Mouse (Mus musculus): ENCODE results near the gene Cnn3.

Gene Cnn3

DNA sequence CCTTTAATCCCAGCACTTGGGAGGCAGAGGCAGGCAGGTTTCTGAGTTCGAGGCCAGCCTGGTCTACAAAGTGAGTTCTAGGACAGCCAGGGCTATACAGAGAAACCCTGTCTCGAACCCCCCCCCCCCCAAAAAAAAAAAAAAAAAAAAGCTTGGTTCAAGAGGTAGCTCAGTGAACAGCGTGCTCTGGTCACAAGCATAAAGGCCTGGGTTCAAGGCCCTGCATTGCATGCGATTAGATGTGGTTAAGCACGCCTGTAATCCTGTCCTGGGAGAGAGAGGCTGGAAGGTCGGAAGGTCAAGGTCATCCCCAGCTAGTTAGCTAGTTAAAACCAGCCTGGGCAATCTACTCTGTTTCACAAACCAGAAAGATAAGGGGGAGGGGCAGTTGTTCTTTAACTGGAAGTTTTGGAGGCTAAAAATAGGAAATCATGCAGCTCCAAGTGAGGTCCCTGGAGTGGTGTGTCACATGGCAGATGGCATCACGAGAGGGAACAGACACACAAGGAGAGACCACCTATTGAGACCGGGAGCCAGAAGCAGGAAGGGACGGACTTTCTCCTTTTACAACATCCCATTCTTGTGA is 7.4 kb upstream of the Cnn3 start:
- no peak for DNase-seq

DNA sequence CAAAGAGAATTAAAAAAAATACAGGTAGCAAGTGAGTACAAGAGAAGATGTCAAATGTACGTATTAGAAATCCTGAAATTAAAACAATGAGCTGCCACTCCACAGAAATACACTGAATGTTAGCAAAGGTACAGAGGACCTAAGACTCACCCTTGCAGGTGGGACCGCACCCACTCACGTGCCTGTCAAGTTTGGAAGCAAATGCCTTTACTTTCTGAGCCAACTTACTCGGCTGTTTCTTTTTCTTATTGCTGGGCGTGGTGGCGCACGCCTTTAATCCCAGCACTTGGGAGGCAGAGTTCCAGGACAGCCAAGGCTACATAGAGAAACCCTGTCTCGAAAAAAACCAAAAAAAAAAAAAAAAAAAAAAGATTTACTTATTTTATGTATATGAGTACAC is 3.9 kb upstream of the Cnn3 start:
- no peak for DNase-seq

DNA sequence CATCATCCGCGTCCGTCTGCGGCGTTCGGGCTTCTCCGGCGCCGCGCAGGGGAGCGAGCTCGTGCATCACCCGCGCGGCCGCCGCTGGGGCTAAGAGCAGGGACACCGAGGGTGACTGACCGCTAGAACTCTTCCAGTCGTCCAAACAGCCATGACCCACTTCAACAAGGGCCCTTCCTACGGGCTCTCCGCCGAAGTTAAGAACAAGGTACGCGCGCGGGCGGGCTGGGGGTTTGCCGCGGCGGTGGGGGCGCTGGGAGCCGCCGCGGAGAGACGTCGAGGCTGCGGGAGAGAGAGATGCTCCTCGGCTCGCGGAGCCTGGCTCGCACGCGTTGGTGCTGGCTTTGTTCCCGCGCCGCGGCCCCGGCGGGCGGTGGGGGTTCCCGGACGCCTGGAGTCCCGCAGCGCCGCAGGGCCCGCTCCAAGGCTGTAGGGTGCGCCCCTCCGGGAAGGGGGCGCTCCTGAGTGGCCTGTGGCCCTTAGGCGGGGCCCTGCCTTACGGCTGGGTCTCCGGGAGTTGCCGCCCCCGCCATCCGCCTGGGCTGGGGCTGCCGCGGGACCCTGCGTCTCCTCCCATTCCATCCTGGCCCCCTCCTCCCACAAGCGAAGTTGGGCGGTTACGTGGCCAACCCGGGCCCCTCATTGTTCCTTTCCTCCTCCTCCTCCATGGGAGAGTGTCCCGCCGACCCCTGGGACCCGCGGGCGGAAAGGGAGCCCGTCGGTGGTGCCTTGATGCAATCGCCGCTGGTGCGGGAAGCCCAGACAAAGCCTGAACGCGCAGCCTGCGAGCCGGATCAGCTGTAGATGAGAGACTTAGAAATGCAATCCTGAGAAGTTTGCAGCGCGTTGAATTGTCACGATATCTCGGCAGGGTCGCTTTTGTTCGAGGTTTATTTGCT is 573 bp downstream of the Cnn3 start:
- DNase-seq = peak; percentile 62

DNA sequence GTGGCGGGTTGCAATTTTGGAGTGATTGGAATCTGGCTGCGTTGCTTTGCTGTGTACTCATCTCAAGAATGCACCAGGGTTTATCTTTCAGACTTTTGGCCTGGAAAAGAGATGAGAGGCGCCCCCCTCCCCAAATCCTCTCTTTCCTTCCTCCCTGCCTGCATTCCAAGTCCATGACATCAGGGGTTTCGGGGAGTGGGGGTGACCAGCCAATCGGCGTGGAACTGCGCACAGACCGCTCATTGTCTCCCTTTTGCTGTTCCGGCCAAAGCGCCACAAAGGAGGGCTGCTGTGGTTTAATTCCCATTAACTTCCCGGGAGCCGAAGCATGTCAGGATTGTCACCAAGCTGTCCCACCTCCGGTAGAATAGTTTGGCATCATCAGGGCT is 1.2 kb downstream of the Cnn3 start:
- DNase-seq = peak; percentile 43

DNA sequence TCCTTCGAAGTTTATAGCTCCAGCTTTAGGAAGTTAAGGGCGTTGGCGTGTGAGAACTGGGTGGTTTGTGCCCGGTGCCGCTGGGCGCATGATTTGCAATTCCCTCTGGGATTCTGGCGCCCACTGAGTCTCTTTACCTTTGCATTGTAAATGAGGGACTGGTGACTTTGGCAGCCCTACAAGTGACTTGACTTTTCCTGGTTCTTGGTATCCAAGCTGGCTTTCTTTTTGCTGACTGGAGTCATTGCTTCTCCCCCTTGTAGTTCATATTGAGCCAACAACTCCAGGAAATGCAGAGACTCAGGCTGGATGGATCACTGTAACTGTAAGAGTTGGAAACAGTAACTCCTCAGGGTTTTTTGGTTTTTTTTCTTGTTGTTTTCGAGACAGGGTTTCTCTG is 1.9 kb downstream of the Cnn3 start:
- DNase-seq = no peak

DNA sequence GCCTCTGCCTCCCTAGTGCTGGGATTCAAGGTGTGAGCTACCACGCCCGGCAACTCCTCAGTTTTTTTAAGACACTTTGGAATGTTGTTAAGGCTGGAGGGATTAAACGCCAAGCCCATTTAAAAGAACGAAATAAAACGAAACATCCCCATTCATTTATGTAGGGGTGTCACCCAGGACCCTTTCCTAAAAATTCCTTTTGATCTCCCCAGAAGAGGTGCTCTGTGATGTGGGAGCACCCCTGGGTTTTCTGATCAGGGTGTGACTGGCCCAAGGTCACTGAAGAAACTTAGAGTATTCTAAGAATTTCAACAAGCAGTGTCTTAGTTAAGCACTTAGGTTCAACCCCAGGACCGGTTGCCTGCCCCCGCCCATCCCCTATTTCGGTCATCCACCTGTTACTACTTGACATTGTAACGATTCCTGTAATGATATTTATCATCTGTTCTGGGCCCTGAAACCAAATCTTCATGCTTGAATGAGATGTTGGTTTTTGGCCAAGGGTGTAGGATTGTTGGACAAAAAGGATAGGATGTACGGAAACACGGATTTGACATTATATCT is 2.5 kb downstream of the Cnn3 start:
- DNase-seq = no peak

DNA sequence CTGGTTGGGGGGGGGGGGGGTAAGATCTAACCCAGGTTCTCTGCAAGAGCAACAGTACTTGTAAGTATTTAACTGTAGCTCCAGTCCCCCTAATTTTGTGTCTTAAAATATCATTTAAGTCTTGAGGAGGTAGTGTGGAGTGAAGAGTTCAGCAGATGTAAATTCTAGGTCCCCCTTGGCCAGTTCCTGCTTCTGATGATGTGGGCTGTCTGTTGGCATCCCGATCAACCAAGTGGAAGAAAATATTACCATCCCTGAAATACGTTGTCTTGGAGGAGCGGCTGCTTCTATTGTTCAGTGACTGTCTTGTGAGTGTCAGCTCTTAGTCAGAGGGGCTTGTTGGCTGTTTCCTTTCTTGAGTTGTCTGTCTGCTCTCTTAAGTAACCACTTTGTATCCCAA is 3.2 kb downstream of the Cnn3 start:
- DNase-seq = no peak

DNA sequence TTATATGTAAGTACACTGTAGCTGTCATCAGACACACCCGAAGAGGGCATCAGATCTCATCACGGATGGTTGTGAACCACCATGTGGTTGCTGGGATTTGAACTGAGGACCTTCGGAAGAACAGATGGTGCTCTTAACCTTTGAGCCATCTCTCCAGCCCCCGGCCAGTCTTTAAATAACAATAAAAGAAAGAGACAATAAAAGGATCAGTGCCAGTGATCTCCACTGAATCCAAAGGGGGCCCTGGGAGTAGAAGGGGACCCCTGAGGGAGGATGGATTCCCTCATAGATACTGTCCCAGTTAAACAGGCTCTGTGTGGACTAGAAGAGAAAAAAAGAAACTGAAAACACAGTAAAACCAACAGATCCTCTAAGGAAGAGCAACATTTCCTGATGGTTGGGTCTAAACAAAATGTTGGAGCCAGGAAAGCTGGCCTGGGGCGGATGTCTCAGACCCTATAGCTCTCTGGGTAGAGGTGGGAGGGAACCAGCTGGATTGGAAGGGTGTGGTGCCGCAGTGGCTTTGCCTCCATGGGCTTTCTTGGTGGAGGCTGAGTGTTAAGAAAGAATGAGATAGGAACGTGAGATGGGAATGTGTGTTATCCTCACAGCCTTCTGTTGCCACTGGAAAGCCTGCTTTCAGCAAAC is 4.1 kb downstream of the Cnn3 start:
- DNase-seq = no peak

DNA sequence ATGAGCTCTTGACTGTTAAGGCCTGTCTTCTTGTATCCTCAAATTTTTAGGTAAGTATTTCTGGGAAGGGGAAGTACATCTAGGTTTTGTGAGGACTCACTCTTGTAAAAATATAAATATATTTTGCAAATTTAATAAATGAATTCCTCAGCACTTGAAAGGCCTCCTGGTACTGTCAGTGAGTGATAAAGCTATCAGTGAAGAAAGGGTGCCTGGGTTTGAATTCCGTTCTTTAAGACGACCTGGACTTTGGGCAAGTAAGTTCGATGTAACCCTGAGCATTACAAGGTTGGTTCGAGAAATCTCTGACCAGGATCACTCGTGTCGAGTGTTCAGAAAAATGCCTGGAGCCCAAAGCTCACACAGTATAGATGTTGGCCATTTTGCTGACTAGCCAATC is 7.1 kb downstream of the Cnn3 start:
- DNase-seq = no peak

DNA sequence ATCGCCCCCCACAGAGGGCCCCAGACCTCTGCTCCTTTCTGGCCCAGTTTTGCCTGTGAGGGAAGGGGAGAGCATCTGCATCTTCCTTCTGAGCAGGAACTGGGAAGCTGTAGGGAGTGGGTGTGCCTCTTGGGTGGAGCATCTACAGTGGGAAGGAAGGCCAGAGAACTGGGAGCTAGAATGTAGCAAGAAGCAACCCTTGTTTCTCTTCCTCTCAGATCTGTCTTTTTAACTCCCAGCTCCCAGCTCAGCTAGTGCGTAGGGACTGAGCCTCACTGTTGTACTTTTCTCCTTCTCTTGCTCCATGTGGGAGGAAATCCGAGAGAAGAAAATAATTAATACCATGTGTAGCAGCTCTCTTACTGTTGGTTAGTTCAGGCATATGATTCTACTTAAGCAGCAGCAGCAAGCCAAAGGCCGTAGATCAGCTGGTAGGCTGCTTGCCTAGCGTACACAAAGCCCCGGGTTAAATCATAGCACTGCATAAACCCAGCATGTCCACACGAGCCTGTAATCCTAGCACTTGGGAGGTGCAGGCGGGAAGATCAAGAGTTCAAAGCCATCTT is 7.8 kb downstream of the Cnn3 start:
- DNase-seq = no peak

DNA sequence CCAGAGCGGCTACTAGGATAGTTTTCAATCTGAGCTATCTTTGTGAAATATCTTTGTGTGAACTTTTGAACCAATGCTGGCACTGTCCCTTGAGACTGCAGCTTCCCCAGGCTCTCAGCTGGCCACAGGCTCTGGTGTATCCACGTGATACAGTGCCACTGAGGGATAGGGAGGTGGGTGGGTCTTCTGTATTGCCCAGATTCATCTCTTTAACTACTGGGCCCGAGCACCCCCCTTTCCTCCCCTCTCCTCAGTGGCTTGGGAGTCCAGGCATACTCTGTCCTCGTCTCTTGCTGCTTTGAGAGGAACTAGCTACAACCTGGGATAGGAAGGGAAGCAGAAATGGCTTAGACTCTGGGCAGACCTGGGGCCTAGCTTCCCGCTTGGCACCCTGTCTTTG is 9.0 kb downstream of the Cnn3 start:
- no peak for DNase-seq

DNA sequence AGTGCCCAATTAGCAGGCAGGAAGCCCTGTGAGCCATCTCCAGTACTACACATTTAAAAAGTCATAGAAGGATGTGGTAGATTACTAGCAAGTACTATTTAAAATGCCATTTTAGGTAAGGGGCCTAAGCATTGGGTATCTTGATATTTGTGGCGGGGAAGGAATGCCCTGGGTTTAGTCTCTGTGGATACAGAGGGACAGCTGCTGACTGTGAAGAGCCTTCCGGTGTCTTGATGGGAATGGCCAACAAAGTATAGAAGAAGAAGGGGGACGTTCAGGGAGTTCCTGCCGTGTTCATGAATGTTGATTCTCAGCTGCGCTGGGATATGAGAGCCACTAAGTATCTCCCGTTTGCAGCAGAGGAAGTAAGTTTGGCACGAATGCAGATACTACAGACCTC is 10.8 kb downstream of the Cnn3 start:
- no peak for DNase-seq

DNA sequence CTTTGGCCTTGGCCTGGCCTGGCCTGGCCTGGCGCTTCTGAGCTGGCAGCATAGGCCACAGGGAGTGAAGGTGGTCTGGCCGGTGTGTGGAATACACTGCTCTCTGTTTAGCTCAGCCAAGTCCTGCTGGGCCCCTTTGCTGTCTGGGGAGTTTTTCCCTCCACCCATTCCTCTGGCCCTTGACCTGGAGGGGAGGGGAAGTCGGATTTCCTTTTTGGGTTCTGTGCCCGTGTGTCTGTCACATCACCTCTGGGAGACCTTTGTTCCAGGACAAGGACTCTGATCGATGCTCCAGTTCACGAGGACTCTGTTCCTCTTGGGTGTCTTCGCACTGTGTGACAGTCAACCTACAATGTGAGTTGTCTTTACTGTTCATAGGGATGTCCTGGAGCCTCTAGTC is 11.7 kb downstream of the Cnn3 start:
- no peak for DNase-seq

DNA sequence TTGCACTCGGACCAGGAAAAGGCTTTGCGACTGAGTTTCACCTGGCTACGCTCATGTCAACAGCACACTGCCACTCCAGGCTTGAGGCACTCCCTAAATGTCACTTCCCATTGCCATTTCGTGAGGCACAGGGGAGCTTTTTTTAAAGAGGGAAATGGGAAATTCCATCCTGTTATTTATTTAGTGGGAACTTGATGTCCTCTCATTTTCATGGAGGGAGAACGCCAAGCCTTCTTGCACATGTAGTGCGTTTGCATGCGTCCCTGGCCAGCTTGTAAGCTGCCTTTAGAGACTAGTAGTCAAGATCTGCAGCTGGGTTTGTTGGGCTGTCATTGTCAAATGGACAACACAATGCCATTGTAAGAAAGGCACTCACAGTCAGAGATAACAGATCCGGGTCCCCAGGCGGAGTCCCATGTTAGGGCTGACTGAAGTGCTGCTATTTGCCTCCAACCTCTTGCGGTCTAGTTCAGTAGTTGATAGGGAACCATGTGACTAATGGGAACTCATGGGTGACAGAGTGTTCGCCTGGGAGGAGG is 13.4 kb downstream of the Cnn3 start:
- DNase-seq = no peak

DNA sequence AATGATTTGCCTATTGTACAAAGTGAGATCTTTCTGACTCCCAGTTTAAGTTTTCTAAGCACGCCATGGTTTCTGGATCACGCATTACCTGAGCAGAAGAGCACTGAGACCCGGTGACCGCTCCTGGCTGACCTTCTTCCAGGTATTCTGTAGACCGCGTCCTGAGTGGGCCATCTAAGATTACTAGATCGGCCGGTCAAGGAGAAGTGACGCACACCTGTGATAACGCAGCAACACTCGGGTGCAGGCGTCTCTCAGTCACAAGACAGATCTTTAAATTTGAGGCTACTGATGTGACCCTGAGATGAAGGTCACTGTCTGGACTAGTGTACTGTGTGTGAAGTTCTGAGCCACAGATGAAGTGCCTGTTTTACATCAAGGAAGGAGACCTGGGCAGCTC is 15.2 kb downstream of the Cnn3 start:
- no peak for DNase-seq

DNA sequence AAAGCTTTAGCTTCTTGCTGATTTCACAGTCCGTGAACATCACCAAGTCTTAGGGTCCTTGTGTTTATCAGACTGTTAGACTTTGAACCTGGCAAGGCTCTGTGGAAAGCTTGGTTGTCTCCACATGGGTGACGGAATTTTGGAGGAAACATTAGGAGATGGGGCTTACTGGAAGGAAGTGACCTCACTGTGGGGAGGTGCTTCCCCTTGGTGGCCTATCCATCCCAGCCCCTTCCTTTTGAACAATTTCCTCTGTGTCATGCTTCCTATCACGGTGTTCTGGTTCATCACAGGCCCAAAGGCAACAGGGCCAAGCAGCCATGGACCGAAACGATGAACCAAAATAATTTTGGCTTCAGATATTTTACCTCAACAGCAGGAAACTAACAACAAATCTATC is 16.0 kb downstream of the Cnn3 start:
- DNase-seq = no peak

DNA sequence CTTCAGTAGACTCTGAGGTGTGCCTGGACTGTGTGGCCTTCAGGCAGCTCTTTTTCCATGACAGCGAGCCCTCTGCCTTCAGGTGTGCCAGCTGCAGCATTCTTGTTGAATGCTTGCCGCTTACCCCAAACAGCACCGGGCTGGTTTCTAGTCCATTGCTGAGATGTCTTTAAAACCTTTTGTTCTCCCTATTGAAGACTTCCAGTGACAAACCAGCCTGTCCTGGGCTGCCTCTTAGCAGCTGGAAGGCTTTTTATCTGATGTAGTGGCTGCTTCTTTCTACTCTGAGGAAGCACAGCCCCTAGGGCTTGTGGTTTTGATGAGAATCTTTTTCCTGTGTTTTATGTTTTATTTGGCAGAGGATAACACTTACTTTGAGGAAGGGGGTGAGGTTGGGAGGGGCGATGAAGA is 17.6 kb downstream of the Cnn3 start:
- DNase-seq = no peak

DNA sequence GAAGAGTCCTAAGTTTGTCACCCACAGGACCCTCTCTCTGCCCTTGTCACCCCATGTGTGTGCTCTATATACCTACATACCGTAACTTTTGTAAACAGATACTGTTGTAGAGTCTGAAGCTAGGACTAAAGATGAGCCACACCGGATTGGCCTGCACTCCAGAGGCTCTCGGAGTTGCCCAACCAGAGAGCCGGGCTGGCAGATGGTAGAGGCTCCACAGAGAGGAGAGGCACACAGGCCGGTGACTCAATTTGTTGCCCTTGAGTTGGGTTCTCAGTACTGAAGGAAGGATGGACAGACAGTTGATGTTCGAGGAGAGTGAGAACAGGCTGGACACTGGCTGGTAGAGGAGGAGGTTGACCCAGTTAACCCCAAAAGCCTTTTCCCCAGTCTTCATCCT is 18.1 kb downstream of the Cnn3 start:
- DNase-seq = no peak

DNA sequence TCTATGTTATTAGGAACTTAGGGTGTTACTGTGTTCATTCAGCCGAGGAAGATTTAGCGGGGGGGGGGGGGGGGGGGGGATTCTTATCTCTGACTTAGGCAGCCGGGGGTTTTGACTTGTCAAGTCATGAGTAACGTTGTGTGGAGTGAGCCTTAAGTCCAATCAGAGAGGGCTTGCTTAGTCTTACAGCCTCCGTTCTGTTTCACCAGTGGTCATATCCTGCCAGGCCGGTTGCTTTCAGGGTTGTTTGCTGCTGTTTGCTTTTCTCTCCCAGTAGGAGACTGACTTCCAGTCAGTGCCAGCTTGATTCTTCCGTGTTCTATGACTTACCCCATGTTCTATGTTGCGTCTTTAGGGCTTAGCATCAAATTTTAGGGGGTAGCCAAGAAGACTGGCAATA is 20.2 kb downstream of the Cnn3 start:
- DNase-seq = no peak

DNA sequence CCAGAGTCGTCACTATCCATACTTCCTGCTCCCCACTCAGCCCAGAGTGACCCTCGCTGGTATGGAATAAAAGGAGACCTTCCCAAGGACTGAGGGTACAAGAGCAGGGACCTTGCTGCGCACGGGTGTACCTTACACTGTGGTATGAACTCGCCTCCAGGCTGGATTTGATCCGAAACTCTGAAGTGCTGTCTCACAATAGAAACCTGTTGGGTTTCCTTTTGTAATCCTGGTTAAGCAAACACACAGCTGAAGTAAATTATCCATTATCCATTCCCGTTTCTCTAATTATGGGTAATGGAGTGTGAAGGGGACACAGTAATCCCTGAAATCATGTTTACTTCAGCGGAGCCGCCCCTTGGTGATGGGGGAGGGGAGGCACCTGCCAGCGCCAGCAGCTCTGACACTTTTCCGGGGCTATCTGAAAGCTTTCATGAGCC is 21.8 kb downstream of the Cnn3 start:
- no peak for DNase-seq

DNA sequence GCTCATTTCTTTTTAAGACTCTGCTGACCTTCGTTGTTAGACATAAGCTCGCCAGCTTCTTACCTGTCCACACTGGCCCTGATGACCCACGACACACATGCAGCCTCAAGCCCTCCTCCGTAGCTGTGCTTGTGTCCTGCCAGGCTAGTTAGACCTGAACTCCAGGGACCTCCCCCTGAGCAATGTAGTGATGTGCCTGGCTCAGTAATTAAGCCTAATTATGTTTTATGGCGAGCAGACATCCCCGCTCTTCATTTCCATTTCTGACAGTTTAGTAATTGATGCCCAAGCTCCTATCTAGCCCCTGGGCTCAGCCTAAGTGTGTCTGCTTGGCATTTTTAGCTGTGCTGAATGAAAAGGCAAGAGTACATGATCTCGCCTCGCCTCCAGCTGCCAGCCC is 22.3 kb downstream of the Cnn3 start:
- DNase-seq = no peak

DNA sequence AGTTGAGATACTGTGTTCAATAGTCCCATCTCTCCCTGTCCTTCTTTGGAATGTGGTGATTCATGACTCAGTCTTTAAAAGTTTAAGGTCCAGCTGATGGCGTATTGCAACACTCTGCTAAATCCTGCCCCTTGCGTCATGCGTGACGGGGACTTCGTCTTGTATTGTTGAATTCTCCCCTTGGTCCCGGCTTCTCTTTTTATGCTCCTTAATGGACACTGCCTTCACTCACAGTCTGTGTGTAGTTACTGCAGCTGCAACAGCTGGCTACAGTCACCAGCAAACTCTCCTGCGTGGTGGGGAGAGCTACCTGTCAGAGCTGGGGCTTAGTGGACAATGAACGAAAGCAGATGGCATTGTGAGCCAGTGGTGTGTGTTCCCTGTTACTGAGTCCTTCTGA is 23.2 kb downstream of the Cnn3 start:
- no peak for DNase-seq

DNA sequence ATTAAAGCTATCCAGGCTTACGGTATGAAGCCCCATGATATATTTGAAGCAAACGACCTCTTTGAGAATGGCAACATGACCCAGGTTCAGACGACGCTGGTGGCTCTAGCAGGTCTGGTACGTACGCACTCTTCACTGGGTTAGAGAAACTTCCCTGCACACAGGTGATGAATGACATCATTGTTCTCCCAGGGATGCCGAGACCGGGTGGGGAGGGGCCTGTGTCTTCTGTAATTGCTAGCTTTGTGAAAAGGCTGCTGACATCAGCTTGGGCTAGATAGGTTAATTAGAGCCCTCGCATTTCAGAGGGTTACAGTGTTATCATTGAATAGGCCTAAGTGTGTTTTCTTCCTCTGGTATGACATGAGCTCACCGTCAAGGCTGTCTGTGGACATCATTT is 25.1 kb downstream of the Cnn3 start:
- DNase-seq = no peak
